Mouse (Mus musculus): ENCODE data around the gene Ttn.

DNA sequence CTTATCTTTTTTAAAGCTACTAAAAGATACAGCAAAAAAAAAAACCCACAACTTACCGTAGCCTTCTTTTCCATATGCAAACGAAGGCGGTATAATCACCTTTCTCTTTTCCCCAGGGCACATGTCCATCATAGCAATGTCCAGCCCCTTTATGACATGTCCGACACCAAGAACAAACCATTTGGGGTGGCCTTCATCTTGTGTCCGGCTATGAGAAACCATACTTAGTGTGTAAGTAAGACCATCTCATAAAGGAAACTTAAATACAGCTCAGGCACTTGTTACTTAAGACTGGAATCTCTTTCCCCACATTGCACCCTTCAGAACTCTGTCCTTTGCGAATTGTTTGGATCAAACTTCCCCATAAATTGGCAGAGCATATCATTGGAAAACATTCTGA lies 310.7 kb downstream of the Ttn start:
- no peak for TF ChIP-seq CTCF (IDR thresholded peaks at IDR 0.05; ENCODE audit: extremely low read depth, insufficient read depth, low read length)
- TF ChIP-seq POLR2A (IDR thresholded peaks at IDR 0.05; ENCODE audit: extremely low read depth, insufficient read depth, low read length), result no peak

Data from cortical plate, adult 2 months (tissue).